Mouse (Mus musculus) cortical plate, adult 2 months (tissue): ENCODE measurements around the gene Best3.

Experiments used
- CTCF ChIP-seq: fragments of 200-500 bp; IDR thresholded peaks from 2 replicates; pipeline ENCODE4 v1.5.1; 2011; ENCODE audit warnings: mild to moderate bottlenecking, control low read depth, low read length; ENCODE audit not compliant: insufficient read depth; ENCODE audit errors: extremely low read depth
- POLR2A ChIP-seq: fragments of 200-500 bp; IDR thresholded peaks from 2 replicates; pipeline ENCODE4 v1.6.1; 2011; ENCODE audit warnings: mild to moderate bottlenecking, low read length, control low read depth; ENCODE audit not compliant: insufficient read depth; ENCODE audit errors: extremely low read depth

GRCm38 (mm10) chr10:117055668-117056067 is 69.6 kb downstream of the Best3 start:
- TF ChIP-seq CTCF (0 out of 2 replicates have a peak, but pooled peaks have one; percentile 7), POLR2A (no peak)
